Mouse (Mus musculus): ENCODE measurements around the gene Ikzf4. TPM values are rescaled to one million over a fixed set of nuclear protein-coding genes. Genes with fewer than 3 reads are reported as not detected.

Gene Ikzf4
- polyA plus RNA-seq, 1 experiment from 2014 or later: 0.18 TPM

DNA sequence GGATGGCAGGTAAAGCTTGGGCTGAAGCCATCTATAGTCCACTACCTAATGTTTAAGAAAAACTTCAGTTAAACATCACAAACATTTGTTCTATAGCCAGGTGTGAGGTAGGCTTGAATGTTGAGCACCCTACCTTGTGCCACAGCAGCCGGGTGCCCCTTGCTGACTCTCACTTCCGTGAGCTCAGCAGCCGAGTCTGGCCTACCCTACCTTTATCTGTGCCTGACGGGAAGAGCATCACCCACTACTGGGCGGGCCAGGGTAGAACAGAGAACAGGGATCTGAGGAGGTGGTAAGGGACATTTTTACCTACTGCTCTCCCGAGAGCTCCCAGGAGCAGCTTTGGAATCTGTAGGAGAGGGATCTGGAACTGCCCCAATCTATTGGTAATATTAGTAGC lies 3.0 kb downstream of the Ikzf4 start:
- Histone ChIP-seq H3K4me3 (ENCODE audit: low read depth, low read length) (no peak overlapping the region), H3K4me1 (ENCODE audit: insufficient read depth) (peaks cover 13% of the 10 kb centered on the region), H3K36me3 (replicated peaks; ENCODE audit: insufficient read depth, low read length) (no peaks in the 10 kb centered on the region), H3K9ac (replicated peaks) (no peak overlapping the region), H3K27ac (ENCODE audit: low read depth) (no peak overlapping the region), H3K9me3 (ENCODE audit: low read length) (no peaks in the 10 kb centered on the region), H3K4me2 (ENCODE audit: low read depth, low read length) (no peak overlapping the region), H3K27me3 (ENCODE audit: insufficient read depth, low read length) (peaks cover 15% of the 10 kb centered on the region; the same call in 1 of the 2 replicates)
- no peak for TF ChIP-seq EP300 (IDR thresholded peaks at IDR 0.05; ENCODE audit: low read depth)
- DNase-seq: no peak
- no peak for ATAC-seq
- 77% methylated on average over 6 of the region's 6 CpGs for WGBS (ENCODE audit: insufficient replicate concordance)

- ATAC-seq (no peak), DNase-seq (no peak)
- Histone ChIP-seq H3K9ac (replicated peaks) (no peak overlapping the region), H3K36me3 (replicated peaks; ENCODE audit: insufficient read depth, low read length) (no peaks in the 10 kb centered on the region), H3K4me2 (ENCODE audit: low read depth, low read length) (no peak overlapping the region), H3K9me3 (ENCODE audit: low read length) (no peaks in the 10 kb centered on the region), H3K4me3 (ENCODE audit: low read depth, low read length) (no peak overlapping the region), H3K27ac (ENCODE audit: low read depth) (no peak overlapping the region), H3K27me3 (ENCODE audit: insufficient read depth, low read length) (peaks cover 15% of the 10 kb centered on the region; the same call in 1 of the 2 replicates), H3K4me1 (ENCODE audit: insufficient read depth) (peaks cover 16% of the 10 kb centered on the region)
- WGBS (ENCODE audit: insufficient replicate concordance): 68% methylated on average over 7 of the region's 7 CpGs
- TF ChIP-seq EP300 (IDR thresholded peaks at IDR 0.05; ENCODE audit: low read depth) (no peak), CTCF (IDR thresholded peaks at IDR 0.05; ENCODE audit: low read depth) (no peak)
Observed at GRCm38 (mm10) chr10:128641871-128642270, 3.9 kb downstream of the Ikzf4 start.

GRCm38 (mm10) chr10:128640891-128641290 lies 4.9 kb downstream of the Ikzf4 start:
- Histone ChIP-seq H3K36me3 (replicated peaks; ENCODE audit: insufficient read depth, low read length) (no peaks in the 10 kb centered on the region), H3K4me3 (ENCODE audit: low read depth, low read length) (no peak overlapping the region), H3K4me1 (ENCODE audit: insufficient read depth) (peaks cover 12% of the 10 kb centered on the region; the same call in 1 of the 2 replicates), H3K9ac (replicated peaks) (no peak overlapping the region), H3K4me2 (ENCODE audit: low read depth, low read length) (no peak overlapping the region), H3K27ac (ENCODE audit: low read depth) (no peak overlapping the region), H3K9me3 (ENCODE audit: low read length) (no peaks in the 10 kb centered on the region), H3K27me3 (ENCODE audit: insufficient read depth, low read length) (peaks cover 11% of the 10 kb centered on the region; the same call in 1 of the 2 replicates)
- TF ChIP-seq CTCF (IDR thresholded peaks at IDR 0.05; ENCODE audit: low read depth) (no peak), EP300 (IDR thresholded peaks at IDR 0.05; ENCODE audit: low read depth) (no peak)
- DNase-seq (no peak), ATAC-seq (no peak)
- WGBS (ENCODE audit: insufficient replicate concordance): 90% methylated on average over 15 of the region's 15 CpGs

GRCm38 (mm10) chr10:128639999-128640398 lies 5.8 kb downstream of the Ikzf4 start:
- Histone ChIP-seq H3K4me3 (ENCODE audit: low read depth, low read length) (no peak overlapping the region), H3K36me3 (replicated peaks; ENCODE audit: insufficient read depth, low read length) (no peaks in the 10 kb centered on the region), H3K27me3 (ENCODE audit: insufficient read depth, low read length) (peaks cover 7% of the 10 kb centered on the region; the same call in 1 of the 2 replicates), H3K4me1 (ENCODE audit: insufficient read depth) (peaks cover 6% of the 10 kb centered on the region; the same call in 1 of the 2 replicates), H3K4me2 (ENCODE audit: low read depth, low read length) (no peak overlapping the region), H3K9me3 (ENCODE audit: low read length) (no peaks in the 10 kb centered on the region), H3K27ac (ENCODE audit: low read depth) (no peak overlapping the region), H3K9ac (replicated peaks) (no peak overlapping the region)
- TF ChIP-seq CTCF (IDR thresholded peaks at IDR 0.05; ENCODE audit: low read depth) (no peak), EP300 (IDR thresholded peaks at IDR 0.05; ENCODE audit: low read depth) (no peak)
- ATAC-seq: no peak
- 83% methylated on average over 14 of the region's 14 CpGs for WGBS (ENCODE audit: insufficient replicate concordance)
- no peak for DNase-seq

DNA sequence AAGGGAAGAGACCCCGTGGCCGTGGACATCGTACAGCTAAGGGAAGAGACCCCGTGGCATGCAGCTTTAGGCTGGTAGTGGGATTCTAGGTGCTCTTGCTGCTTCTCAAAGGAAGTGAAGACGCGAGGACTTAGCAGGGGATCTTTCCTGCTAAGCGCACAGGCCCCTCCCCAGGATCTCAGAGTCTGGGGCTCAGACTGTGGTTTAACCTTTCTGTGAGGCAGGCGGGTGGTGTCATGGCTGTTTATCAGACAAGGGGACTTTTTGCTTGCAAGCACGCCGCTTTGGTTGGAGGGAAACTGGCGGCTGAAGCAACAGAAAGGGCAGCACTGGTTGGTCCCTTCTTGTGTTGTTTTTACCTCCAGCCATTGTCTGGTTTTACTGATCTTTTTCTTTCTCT lies 8.8 kb downstream of the Ikzf4 start:
- Histone ChIP-seq H3K27ac (ENCODE audit: low read depth) (no peak overlapping the region), H3K4me1 (ENCODE audit: insufficient read depth) (peaks cover 3% of the 10 kb centered on the region; the same call in 1 of the 2 replicates), H3K27me3 (ENCODE audit: insufficient read depth, low read length) (no peaks in the 10 kb centered on the region), H3K4me3 (ENCODE audit: low read depth, low read length) (no peak overlapping the region), H3K9me3 (ENCODE audit: low read length) (no peaks in the 10 kb centered on the region), H3K9ac (replicated peaks) (no peak overlapping the region), H3K36me3 (replicated peaks; ENCODE audit: insufficient read depth, low read length) (no peaks in the 10 kb centered on the region), H3K4me2 (ENCODE audit: low read depth, low read length) (peak overlapping the region; percentile 38; the same call in 1 of the 2 replicates)
- DNase-seq (no peak), ATAC-seq (no peak)
- no peak for TF ChIP-seq CTCF (IDR thresholded peaks at IDR 0.05; ENCODE audit: low read depth)
- no peak for TF ChIP-seq EP300 (IDR thresholded peaks at IDR 0.05; ENCODE audit: low read depth)
- 20% methylated on average over 11 of the region's 11 CpGs for WGBS (ENCODE audit: insufficient replicate concordance)

GRCm38 (mm10) chr10:128636561-128636960 lies 9.2 kb downstream of the Ikzf4 start:
- H3K4me1 ChIP-seq (ENCODE audit: insufficient read depth): peaks cover 3% of the 10 kb centered on the region; the same call in 1 of the 2 replicates
- H3K27me3 ChIP-seq (ENCODE audit: insufficient read depth, low read length): no peaks in the 10 kb centered on the region
- no peak for ATAC-seq
- no peak for DNase-seq
- no peaks in the 10 kb centered on the region for H3K9me3 ChIP-seq (ENCODE audit: low read length)
- no peak overlapping the region for H3K9ac ChIP-seq (replicated peaks)
- TF ChIP-seq CTCF (IDR thresholded peaks at IDR 0.05; ENCODE audit: low read depth): no peak
- TF ChIP-seq EP300 (IDR thresholded peaks at IDR 0.05; ENCODE audit: low read depth): no peak
- H3K4me2 ChIP-seq (ENCODE audit: low read depth, low read length): 0 out of 2 replicates have a peak overlapping the region, but pooled peaks have one; percentile 38
- WGBS (ENCODE audit: insufficient replicate concordance): 34% methylated on average over 6 of the region's 6 CpGs
- H3K4me3 ChIP-seq (ENCODE audit: low read depth, low read length): no peak overlapping the region
- H3K36me3 ChIP-seq (replicated peaks; ENCODE audit: insufficient read depth, low read length): no peaks in the 10 kb centered on the region
- peak overlapping the region; percentile 30; the same call in 1 of the 2 replicates for H3K27ac ChIP-seq (ENCODE audit: low read depth)
